Mouse (Mus musculus) large intestine, adult 2 months (tissue): ENCODE results near the gene Epha2. TPM values are rescaled to one million over a fixed set of nuclear protein-coding genes. Genes with fewer than 3 reads are reported as not detected.

Source experiments
- DNase-seq: peaks from one replicate; pipeline ENCODE4 v3.0.0-alpha.2; 2012; ENCODE audit warnings: low read depth, low spot score
- WGBS: fragments of 180-500 bp; shearing (Covaris S2); methylation state at CpG from one replicate; pipeline ENCODE4 v1.1.7; 2018; 5-methylcytosine and 5-hydroxymethylcytosine counted together
- polyA plus RNA-seq: library from polyadenylated mRNA; depleted of rRNA; stranded (reverse); fragments of >200 nt; gene quantifications from 2 replicates; pipeline ENCODE4 v1.2.3, GENCODE M21; 2012; rRNA removed

The Epha2 gene
- polyA plus RNA-seq, 1 experiment: 22.6 TPM

DNA sequence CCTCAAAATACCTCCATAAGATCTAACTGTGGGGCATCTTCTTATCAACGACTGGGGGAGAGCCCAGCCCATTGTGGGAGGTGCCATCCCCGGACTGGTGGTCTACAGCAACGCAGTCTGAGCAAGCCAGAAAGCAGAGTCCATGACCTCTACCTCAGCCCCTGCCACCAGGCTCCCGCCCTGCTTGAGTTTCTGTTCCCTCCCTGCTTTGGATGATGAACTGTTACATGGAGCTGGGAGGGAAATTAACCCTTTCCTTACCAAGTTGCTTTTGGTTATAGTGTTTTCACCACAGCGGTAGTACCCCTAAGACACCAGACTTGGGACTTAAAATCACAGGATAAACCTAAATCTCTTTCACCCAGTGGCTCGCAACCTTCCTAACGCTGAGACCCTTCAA lies 50.9 kb downstream of the Epha2 start:
- WGBS: 67% methylated on average over 7 of the region's 7 CpGs
- no peak for DNase-seq

DNA sequence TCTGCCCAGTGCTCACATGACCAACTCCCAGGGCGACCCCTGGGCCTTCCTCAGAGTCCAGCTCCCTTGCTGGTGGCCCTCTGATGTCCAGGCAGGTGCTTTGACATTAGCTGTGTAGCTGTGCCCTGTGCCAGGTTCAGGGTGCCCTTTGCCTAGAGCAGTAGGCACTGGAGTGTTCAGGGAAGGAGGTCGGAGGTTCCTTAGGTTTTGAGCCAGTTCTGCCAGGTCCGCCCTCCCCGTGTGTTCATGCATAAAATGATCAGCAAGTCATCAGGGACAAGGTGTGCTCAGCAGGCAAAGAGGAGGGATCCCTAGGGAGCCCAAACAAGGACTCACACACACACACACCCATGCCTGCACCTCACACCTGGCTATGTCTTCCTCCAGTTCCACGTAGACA lies 51.9 kb downstream of the Epha2 start:
- 72% methylated on average over 5 of the region's 5 CpGs for WGBS
- DNase-seq: no peak

- no peak for DNase-seq
- 25% methylated on average over 8 of the region's 8 CpGs for WGBS
These were observed 52.8 kb downstream of the Epha2 start for GRCm38 (mm10) chr4:141353868-141354267.

GRCm38 (mm10) chr4:141357811-141358210 lies 56.8 kb downstream of the Epha2 start:
- DNase-seq: no peak

DNA sequence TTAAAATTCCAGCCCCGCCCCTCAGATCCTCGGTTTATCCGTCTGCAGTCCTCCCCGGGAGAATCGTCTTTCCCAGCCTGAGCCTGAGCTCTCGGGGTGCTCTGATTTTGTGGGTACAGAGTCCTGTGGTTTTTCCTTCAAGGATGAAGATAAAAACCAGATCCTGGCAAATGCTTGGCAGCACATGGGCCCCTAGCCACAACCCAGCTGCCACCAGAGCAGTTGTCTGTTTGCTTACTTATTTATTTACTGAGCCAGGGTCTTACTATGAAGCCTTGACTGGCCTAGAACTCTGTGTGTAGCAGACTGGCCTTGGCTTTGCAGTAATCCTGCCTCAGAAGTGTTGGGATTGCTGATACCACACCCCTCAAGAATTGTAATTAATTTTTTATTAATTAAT lies 58.2 kb downstream of the Epha2 start:
- WGBS: 86% methylated on average over 6 of the region's 6 CpGs
- no peak for DNase-seq

- 46% methylated on average over 7 of the region's 7 CpGs for WGBS
These were observed 59.8 kb downstream of the Epha2 start for GRCm38 (mm10) chr4:141360846-141361245.

DNA sequence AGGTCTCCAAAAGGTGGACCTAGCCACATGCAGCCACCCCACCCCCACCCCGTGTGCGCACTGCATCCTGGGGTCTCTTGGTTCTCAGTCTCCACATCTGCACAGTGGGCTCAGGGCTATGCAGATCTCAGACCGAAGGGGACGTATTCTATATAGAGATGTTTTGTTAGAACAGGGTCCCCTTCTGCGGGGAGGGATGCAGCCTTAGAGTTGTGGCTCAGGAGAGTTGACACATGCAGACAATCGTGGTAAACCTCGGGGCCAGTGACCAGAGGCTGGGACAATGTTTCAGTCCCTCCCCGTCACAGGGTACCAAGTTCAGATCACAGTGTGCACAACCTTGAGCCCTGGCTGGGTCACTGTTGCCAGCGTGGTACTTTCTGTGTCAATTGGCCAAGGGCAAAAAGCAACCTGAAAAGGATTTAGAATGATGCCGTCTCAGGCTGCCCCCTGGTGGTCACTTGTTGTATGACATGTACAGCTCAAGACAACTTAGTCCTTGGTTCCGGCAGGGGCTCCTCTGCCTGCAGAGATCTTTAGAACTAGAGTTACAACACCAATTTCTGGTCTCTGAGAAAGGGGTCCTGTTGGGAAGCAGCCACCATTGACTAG lies 62.0 kb downstream of the Epha2 start:
- WGBS: 27% methylated on average over 11 of the region's 11 CpGs
- peak; percentile 60 for DNase-seq

More at GRCm38 (mm10) chr4:141360846-141361245, 59.8 kb downstream of the Epha2 start:
- DNase-seq: no peak

GRCm38 (mm10) chr4:141365126-141365525 lies 64.1 kb downstream of the Epha2 start:
- WGBS: 68% methylated on average over 8 of the region's 8 CpGs
- DNase-seq: no peak

GRCm38 (mm10) chr4:141365876-141366275 lies 64.8 kb downstream of the Epha2 start:
- DNase-seq: no peak
- 73% methylated on average over 7 of the region's 7 CpGs for WGBS

DNA sequence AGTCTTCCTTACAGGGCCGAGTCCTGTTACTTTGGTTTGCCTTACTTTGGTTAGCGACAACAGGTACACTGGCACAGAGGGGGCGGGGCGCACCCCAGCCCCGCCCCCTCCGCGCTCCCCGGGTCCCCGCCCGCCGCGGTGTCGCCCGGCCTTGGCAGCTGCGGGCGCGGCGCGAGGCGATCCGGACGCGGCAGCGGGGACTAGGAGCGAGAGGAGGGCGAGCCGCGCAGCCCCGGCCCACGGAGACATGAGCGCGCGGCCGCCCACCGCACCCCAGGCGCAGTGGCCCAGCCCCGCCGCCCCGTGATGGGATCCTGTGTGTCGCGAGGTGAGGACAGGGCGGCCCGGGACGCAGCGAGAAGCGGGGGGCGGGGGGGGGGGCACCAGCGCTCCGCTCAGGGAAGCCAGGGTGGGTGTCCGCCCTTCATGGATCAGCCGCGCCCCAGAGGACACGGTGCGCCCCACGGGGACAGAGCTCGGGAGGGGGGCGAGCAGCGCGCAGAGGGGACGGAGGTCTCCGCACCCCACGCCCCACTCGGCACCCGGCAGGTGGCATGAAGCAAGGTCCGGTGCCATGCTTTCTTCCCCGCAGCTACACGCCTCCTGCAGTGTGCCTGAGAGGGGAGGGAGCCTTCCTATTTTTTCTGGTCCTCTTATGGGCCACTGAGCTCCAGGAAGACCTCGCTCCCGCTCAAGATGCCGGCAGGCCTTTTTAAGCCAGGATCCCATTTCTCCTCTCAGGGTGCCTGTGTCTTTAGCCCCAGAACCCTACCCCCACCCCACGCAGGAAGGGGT lies 67.2 kb downstream of the Epha2 start, which contains the start of gene Fam131c:
Gene Fam131c (plus strand): TSS at position 224 of the 795 bp plus-strand sequence.
- DNase-seq: peak; percentile 24
- 4% methylated on average over 67 of the region's 71 CpGs for WGBS

DNA sequence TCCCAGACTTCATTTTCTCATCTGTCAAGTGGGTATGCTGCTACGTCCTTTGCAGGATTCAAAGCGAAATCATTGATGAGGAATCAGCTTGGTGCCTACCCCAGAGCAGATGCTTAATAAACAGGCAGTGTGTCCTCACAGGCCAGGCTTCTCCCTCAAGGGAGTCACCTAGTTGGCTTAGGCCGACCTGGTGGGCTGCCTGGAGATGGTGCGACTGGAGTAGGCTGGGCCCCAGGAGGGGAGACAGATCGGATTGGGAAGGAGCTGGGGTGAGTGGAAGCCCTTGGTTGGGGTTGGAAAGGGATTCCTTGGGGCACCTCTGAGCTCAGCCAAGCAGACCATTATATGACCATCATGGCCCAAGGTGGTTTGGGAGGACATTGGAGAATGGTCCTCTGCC lies 71.4 kb downstream of the Epha2 start:
- DNase-seq: no peak
- WGBS: 96% methylated on average over 5 of the region's 5 CpGs

Other genes with a start within 250 kb of the Epha2 start
- gene Crocc, start 240.7 kb upstream of the Epha2 start, polyA plus RNA-seq: 4.3 and 5.5 TPM in 2 replicates
- 60.9 and 72.4 TPM in 2 replicates for gene Necap2, start 222.9 kb upstream of the Epha2 start, polyA plus RNA-seq
- gene Spata21, start 212.9 kb upstream of the Epha2 start, polyA plus RNA-seq: not detected in 2 replicates
- 46.7 and 49.1 TPM in 2 replicates for gene Szrd1, start 161.5 kb upstream of the Epha2 start, polyA plus RNA-seq
- 10.9 and 17.1 TPM in 2 replicates for gene Fbxo42, start 153.3 kb upstream of the Epha2 start, polyA plus RNA-seq
- 0.55 and 2.2 TPM in 2 replicates for gene Rsg1, start 87.3 kb upstream of the Epha2 start, polyA plus RNA-seq
- gene Arhgef19, start 61.7 kb upstream of the Epha2 start, polyA plus RNA-seq: 17.8 and 25.2 TPM in 2 replicates
- 0.56 and 0.91 TPM in 2 replicates for gene Fam131c, start 67.0 kb downstream of the Epha2 start, polyA plus RNA-seq
- gene Clcnka, start 97.5 kb downstream of the Epha2 start, polyA plus RNA-seq: not detected in 2 replicates
- not detected in 2 replicates for gene Clcnkb, start 114.8 kb downstream of the Epha2 start, polyA plus RNA-seq
- gene Hspb7, start 119.5 kb downstream of the Epha2 start, polyA plus RNA-seq: 10.3 and 11.3 TPM in 2 replicates
- 0.12 and 0.55 TPM in 2 replicates for gene Srarp, start 134.9 kb downstream of the Epha2 start, polyA plus RNA-seq
- 31.9 and 33.2 TPM in 2 replicates for gene Zbtb17, start 143.4 kb downstream of the Epha2 start, polyA plus RNA-seq
- gene Spen, start 237.4 kb downstream of the Epha2 start, polyA plus RNA-seq: 9.1 and 11.6 TPM in 2 replicates